Mouse (Mus musculus): ENCODE data around the gene Slc16a10. TPM values are rescaled to one million over a fixed set of nuclear protein-coding genes. Genes with fewer than 3 reads are reported as not detected.

The Slc16a10 gene
- polyA plus RNA-seq, 1 experiment from 2014 or later, result 2.2 TPM

- H3K4me3 ChIP-seq (ENCODE audit: low read depth, low read length), result no peak overlapping the region
- WGBS, result 21% methylated on average over 4 of the region's 4 CpGs
- no peak for DNase-seq (ENCODE audit: low spot score)
- no peak for ATAC-seq
- no peaks in the 10 kb centered on the region for H3K4me1 ChIP-seq (ENCODE audit: control insufficient read depth, insufficient read depth, low read length)
- no peak overlapping the region for H3K4me2 ChIP-seq (ENCODE audit: low read length)
- no peak overlapping the region for H3K9ac ChIP-seq (ENCODE audit: low read length)
- H3K27me3 ChIP-seq (replicated peaks; ENCODE audit: control insufficient read depth, insufficient read depth, low read length), result no peaks in the 10 kb centered on the region
- H3K27ac ChIP-seq (ENCODE audit: low read depth, low read length), result no peak overlapping the region
- no peaks in the 10 kb centered on the region for H3K9me3 ChIP-seq (replicated peaks; ENCODE audit: control insufficient read depth, low read length)
- H3K36me3 ChIP-seq (ENCODE audit: control insufficient read depth, insufficient read depth, low read length), result no peaks in the 10 kb centered on the region
Measured at GRCm38 (mm10) chr10:40041339-40041738, 100.7 kb downstream of the Slc16a10 start.

GRCm38 (mm10) chr10:40036686-40037560, 105.1 kb downstream of the Slc16a10 start:
- Histone ChIP-seq H3K27ac (ENCODE audit: low read depth, low read length) (no peak overlapping the region; the same call in 1 of the 2 replicates), H3K36me3 (ENCODE audit: control insufficient read depth, insufficient read depth, low read length) (no peaks in the 10 kb centered on the region), H3K4me1 (ENCODE audit: control insufficient read depth, insufficient read depth, low read length) (no peaks in the 10 kb centered on the region), H3K27me3 (replicated peaks; ENCODE audit: control insufficient read depth, insufficient read depth, low read length) (no peaks in the 10 kb centered on the region), H3K9ac (ENCODE audit: low read length) (no peak overlapping the region), H3K9me3 (replicated peaks; ENCODE audit: control insufficient read depth, low read length) (no peaks in the 10 kb centered on the region), H3K4me3 (ENCODE audit: low read depth, low read length) (no peak overlapping the region), H3K4me2 (ENCODE audit: low read length) (no peak overlapping the region)
- WGBS, result 69% methylated on average over 24 of the region's 24 CpGs
- ATAC-seq (peak; percentile 86; the same call in 1 of the 2 replicates), DNase-seq (ENCODE audit: low spot score) (peak; percentile 74)

DNA sequence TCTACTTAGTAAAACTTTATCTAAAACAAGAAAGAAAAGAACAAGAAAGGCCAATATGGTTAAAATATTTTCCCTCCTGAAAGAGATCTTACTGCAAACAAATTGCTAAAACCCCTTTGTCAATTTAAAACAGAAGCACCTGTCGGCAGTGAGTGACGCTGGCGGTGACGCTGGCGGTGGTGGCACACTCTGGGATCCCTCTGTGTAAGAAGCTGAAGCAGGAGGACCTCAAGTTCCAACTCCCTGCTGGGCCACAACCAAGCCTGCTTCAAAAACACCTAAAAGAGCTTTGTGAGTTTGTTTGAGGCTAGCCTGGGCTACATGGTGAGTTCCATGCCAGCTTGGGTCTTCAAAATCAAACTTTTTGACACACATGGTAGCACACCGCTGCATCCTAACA, 107.1 kb downstream of the Slc16a10 start:
- no peak overlapping the region for H3K9ac ChIP-seq (ENCODE audit: low read length)
- H3K4me1 ChIP-seq (ENCODE audit: control insufficient read depth, insufficient read depth, low read length), result no peaks in the 10 kb centered on the region
- WGBS, result 93% methylated on average over 6 of the region's 6 CpGs
- H3K36me3 ChIP-seq (ENCODE audit: control insufficient read depth, insufficient read depth, low read length), result no peaks in the 10 kb centered on the region
- no peak overlapping the region for H3K27ac ChIP-seq (ENCODE audit: low read depth, low read length)
- H3K4me2 ChIP-seq (ENCODE audit: low read length), result no peak overlapping the region
- no peak for DNase-seq (ENCODE audit: low spot score)
- ATAC-seq, result no peak
- no peaks in the 10 kb centered on the region for H3K27me3 ChIP-seq (replicated peaks; ENCODE audit: control insufficient read depth, insufficient read depth, low read length)
- H3K9me3 ChIP-seq (replicated peaks; ENCODE audit: control insufficient read depth, low read length), result no peaks in the 10 kb centered on the region
- H3K4me3 ChIP-seq (ENCODE audit: low read depth, low read length), result no peak overlapping the region

DNA sequence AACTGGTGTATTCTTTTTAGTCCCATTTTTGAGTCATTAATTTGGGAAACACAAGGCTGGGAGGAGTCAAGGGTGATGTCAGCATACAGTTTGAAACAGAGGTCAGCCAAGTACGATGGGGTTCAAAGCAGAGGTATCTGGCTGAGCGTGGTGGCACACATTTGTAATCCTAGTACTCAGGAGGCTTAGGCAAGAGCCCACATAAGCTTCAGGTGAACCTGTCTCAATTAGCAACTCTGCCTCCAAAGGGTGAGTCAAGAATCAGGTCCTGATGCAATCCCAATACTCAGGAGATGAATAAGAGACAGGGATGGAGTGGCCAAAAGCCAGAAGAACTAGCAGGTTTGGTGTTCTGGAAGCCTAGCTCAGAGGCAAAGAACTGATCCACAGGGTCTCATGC, 109.2 kb downstream of the Slc16a10 start:
- 83% methylated on average over 2 of the region's 2 CpGs for WGBS
- no peak for DNase-seq (ENCODE audit: low spot score)

GRCm38 (mm10) chr10:40030716-40031115, 111.3 kb downstream of the Slc16a10 start:
- DNase-seq (ENCODE audit: low spot score) (no peak), ATAC-seq (no peak)
- WGBS, result 90% methylated on average over 6 of the region's 6 CpGs
- Histone ChIP-seq H3K9ac (ENCODE audit: low read length) (no peak overlapping the region), H3K9me3 (replicated peaks; ENCODE audit: control insufficient read depth, low read length) (peaks cover 4% of the 10 kb centered on the region; the same call in 1 of the 2 replicates), H3K36me3 (ENCODE audit: control insufficient read depth, insufficient read depth, low read length) (no peaks in the 10 kb centered on the region), H3K4me3 (ENCODE audit: low read depth, low read length) (no peak overlapping the region), H3K4me2 (ENCODE audit: low read length) (no peak overlapping the region), H3K27me3 (replicated peaks; ENCODE audit: control insufficient read depth, insufficient read depth, low read length) (no peaks in the 10 kb centered on the region), H3K4me1 (ENCODE audit: control insufficient read depth, insufficient read depth, low read length) (no peaks in the 10 kb centered on the region), H3K27ac (ENCODE audit: low read depth, low read length) (no peak overlapping the region)

More for the DNA sequence above, 109.2 kb downstream of the Slc16a10 start:
- no peak overlapping the region for H3K9ac ChIP-seq (ENCODE audit: low read length)
- no peak overlapping the region for H3K4me3 ChIP-seq (ENCODE audit: low read depth, low read length)
- no peak overlapping the region for H3K27ac ChIP-seq (ENCODE audit: low read depth, low read length)
- H3K4me2 ChIP-seq (ENCODE audit: low read length), result no peak overlapping the region
- no peaks in the 10 kb centered on the region for H3K36me3 ChIP-seq (ENCODE audit: control insufficient read depth, insufficient read depth, low read length)
- H3K27me3 ChIP-seq (replicated peaks; ENCODE audit: control insufficient read depth, insufficient read depth, low read length), result no peaks in the 10 kb centered on the region
- H3K4me1 ChIP-seq (ENCODE audit: control insufficient read depth, insufficient read depth, low read length), result no peaks in the 10 kb centered on the region
- ATAC-seq, result no peak
- no peaks in the 10 kb centered on the region for H3K9me3 ChIP-seq (replicated peaks; ENCODE audit: control insufficient read depth, low read length)

DNA sequence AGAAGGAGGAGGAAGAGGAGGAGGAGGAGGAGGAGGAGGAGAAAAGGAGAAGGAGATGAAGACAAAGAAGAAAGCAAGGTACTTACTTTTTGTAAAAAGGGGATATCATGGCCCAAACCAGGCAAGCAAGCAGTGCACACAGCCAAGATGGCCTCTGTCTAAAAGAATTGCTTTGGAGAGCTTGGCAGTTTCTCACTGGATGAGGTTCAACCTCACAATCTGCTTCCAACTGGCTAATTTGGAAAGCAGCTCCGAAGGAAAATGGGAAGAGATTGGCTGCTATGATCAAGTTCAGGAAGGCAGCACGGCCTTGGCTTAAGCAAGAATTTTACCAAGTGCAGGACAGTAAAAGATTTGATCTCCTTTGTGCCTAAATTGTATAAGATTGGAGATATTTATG, 112.4 kb downstream of the Slc16a10 start:
- 79% methylated on average over 2 of the region's 2 CpGs for WGBS
- Histone ChIP-seq H3K9me3 (replicated peaks; ENCODE audit: control insufficient read depth, low read length) (peaks cover 4% of the 10 kb centered on the region; the same call in 1 of the 2 replicates), H3K27ac (ENCODE audit: low read depth, low read length) (no peak overlapping the region), H3K9ac (ENCODE audit: low read length) (no peak overlapping the region), H3K4me1 (ENCODE audit: control insufficient read depth, insufficient read depth, low read length) (no peaks in the 10 kb centered on the region), H3K36me3 (ENCODE audit: control insufficient read depth, insufficient read depth, low read length) (no peaks in the 10 kb centered on the region), H3K4me3 (ENCODE audit: low read depth, low read length) (no peak overlapping the region), H3K27me3 (replicated peaks; ENCODE audit: control insufficient read depth, insufficient read depth, low read length) (no peaks in the 10 kb centered on the region), H3K4me2 (ENCODE audit: low read length) (no peak overlapping the region)
- no peak for DNase-seq (ENCODE audit: low spot score)
- ATAC-seq, result no peak

DNA sequence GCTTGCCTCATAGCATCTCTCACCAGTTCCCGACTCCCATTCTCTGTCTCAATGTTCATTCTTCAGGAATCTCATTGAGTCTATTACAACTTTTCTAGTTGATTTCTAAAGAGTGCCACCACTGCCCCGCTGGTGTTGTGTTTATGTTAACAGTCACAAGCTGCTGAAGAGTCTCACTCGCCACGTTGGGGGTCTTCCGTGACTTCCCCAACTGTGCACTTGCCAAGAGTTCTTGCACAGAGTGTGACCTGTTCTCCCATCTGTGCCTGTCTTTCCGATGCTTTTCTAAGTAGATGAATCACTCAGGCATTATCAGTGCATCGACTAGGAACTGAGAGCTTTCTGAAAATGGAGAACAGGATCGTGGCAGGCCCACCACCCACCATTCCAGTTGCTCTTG, 114.0 kb downstream of the Slc16a10 start:
- H3K27ac ChIP-seq (ENCODE audit: low read depth, low read length), result no peak overlapping the region
- H3K36me3 ChIP-seq (ENCODE audit: control insufficient read depth, insufficient read depth, low read length), result no peaks in the 10 kb centered on the region
- DNase-seq (ENCODE audit: low spot score) (no peak), ATAC-seq (no peak)
- peaks cover 2% of the 10 kb centered on the region; the same call in 1 of the 2 replicates for H3K4me1 ChIP-seq (ENCODE audit: control insufficient read depth, insufficient read depth, low read length)
- H3K4me2 ChIP-seq (ENCODE audit: low read length), result no peak overlapping the region
- H3K27me3 ChIP-seq (replicated peaks; ENCODE audit: control insufficient read depth, insufficient read depth, low read length), result no peaks in the 10 kb centered on the region
- H3K9ac ChIP-seq (ENCODE audit: low read length), result no peak overlapping the region
- H3K9me3 ChIP-seq (replicated peaks; ENCODE audit: control insufficient read depth, low read length), result peaks cover 4% of the 10 kb centered on the region; the same call in 1 of the 2 replicates
- no peak overlapping the region for H3K4me3 ChIP-seq (ENCODE audit: low read depth, low read length)
- WGBS, result 82% methylated on average over 8 of the region's 8 CpGs

DNA sequence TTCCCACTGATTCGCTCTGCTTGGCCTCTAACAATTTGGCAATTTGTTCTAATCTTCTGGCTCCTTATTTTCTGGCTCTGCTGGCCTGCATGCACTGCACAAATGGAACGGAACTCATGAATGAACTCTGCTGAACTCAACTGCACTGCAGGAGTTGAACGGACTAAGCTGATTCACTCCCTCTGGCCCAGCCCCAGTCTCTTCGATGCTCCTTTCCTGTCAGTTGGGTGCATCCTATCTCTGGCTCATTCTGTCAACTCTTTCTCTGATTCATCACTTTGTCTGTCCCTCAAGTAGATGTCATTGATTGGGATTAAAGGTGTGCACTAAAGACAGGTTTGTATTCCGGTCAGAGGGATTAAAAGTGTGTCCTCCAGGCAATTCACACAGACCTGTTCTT, 115.5 kb downstream of the Slc16a10 start:
- Histone ChIP-seq H3K27ac (ENCODE audit: low read depth, low read length) (no peak overlapping the region), H3K9me3 (replicated peaks; ENCODE audit: control insufficient read depth, low read length) (peaks cover 4% of the 10 kb centered on the region; the same call in 1 of the 2 replicates), H3K4me3 (ENCODE audit: low read depth, low read length) (no peak overlapping the region), H3K36me3 (ENCODE audit: control insufficient read depth, insufficient read depth, low read length) (no peaks in the 10 kb centered on the region), H3K4me2 (ENCODE audit: low read length) (no peak overlapping the region), H3K9ac (ENCODE audit: low read length) (no peak overlapping the region), H3K27me3 (replicated peaks; ENCODE audit: control insufficient read depth, insufficient read depth, low read length) (no peaks in the 10 kb centered on the region), H3K4me1 (ENCODE audit: control insufficient read depth, insufficient read depth, low read length) (peaks cover 2% of the 10 kb centered on the region; the same call in 1 of the 2 replicates)
- ATAC-seq, result no peak
- no peak for DNase-seq (ENCODE audit: low spot score)
- WGBS, result 95% methylated on average over 5 of the region's 5 CpGs

GRCm38 (mm10) chr10:40025560-40025959, 116.5 kb downstream of the Slc16a10 start:
- 0 out of 2 replicates have a peak overlapping the region, but pooled peaks have one; percentile 70 for H3K9ac ChIP-seq (ENCODE audit: low read length)
- H3K9me3 ChIP-seq (replicated peaks; ENCODE audit: control insufficient read depth, low read length), result peaks cover 4% of the 10 kb centered on the region; the same call in 1 of the 2 replicates
- ATAC-seq (no peak), DNase-seq (ENCODE audit: low spot score) (no peak)
- WGBS, result 70% methylated on average over 8 of the region's 8 CpGs
- H3K4me1 ChIP-seq (ENCODE audit: control insufficient read depth, insufficient read depth, low read length), result peaks cover 2% of the 10 kb centered on the region; the same call in 1 of the 2 replicates
- H3K27me3 ChIP-seq (replicated peaks; ENCODE audit: control insufficient read depth, insufficient read depth, low read length), result no peaks in the 10 kb centered on the region
- H3K36me3 ChIP-seq (ENCODE audit: control insufficient read depth, insufficient read depth, low read length), result no peaks in the 10 kb centered on the region
- peak overlapping the region; percentile 53 for H3K4me3 ChIP-seq (ENCODE audit: low read depth, low read length)
- H3K4me2 ChIP-seq (ENCODE audit: low read length), result peak overlapping the region; percentile 87
- H3K27ac ChIP-seq (ENCODE audit: low read depth, low read length), result no peak overlapping the region
